Mouse (Mus musculus) kidney, adult 2 months (tissue): ENCODE data around the gene Aco1.

Experiments
- CTCF ChIP-seq: fragments of 200-500 bp; conservative IDR thresholded peaks from 2 replicates; pipeline ENCODE4 v1.5.1; 2011; ENCODE audit warnings: low read depth, mild to moderate bottlenecking, control low read depth, low read length, moderate library complexity, mixed read lengths; ENCODE audit not compliant: insufficient read depth, insufficient read length
- POLR2A ChIP-seq: fragments of 200-500 bp; IDR thresholded peaks from one replicate; pipeline ENCODE4 v1.6.1; 2011; ENCODE audit warnings: low read depth, low read length, control low read depth

DNA sequence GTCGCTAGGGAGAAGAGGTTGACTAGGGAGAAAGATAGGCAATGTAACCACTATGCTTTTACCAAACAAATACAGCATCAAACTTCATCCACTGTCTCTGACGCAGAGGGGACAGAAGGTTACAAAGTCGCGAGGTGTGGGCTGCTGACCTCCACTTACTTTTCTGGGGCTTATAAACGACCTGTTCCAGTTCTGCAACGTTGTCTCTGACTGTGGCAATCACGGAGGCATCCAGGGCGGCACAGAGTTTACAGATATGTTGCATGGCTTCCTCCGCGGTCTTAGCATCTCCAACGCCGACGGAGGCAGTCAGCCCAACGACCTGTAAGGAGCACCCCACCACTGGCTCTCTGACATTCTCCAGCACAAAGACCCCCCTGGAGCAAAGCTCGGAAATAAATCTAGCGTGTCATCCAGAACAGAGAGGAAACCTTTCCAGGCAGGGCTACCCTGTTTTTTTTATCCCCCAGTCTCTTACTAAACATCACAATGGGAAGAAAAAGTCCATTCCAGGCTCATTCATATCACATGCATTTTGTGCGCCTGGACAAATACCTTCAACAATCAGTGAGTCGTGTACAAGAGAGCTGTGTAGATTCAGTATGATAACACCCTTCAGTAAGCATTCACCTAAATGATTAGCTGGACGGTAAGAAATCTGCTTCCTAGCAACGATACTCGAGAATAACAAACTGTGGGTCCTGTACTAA, 79.2 kb downstream of the Aco1 start:
- TF ChIP-seq POLR2A (no peak), CTCF (no peak)
